Mouse (Mus musculus) CD4-positive naive resting alpha-beta T cell, adult 57 days (primary cell): ENCODE results near the gene Spns3. TPM values are rescaled to one million over a fixed set of nuclear protein-coding genes. Genes with fewer than 3 reads are reported as not detected.

Source experiments
- total RNA-seq: library from RNA; stranded (reverse); gene quantifications from one replicate; pipeline ENCODE4 v1.2.4, GENCODE M21; 2023

Gene Spns3
- 1.4 TPM for total RNA-seq

DNA sequence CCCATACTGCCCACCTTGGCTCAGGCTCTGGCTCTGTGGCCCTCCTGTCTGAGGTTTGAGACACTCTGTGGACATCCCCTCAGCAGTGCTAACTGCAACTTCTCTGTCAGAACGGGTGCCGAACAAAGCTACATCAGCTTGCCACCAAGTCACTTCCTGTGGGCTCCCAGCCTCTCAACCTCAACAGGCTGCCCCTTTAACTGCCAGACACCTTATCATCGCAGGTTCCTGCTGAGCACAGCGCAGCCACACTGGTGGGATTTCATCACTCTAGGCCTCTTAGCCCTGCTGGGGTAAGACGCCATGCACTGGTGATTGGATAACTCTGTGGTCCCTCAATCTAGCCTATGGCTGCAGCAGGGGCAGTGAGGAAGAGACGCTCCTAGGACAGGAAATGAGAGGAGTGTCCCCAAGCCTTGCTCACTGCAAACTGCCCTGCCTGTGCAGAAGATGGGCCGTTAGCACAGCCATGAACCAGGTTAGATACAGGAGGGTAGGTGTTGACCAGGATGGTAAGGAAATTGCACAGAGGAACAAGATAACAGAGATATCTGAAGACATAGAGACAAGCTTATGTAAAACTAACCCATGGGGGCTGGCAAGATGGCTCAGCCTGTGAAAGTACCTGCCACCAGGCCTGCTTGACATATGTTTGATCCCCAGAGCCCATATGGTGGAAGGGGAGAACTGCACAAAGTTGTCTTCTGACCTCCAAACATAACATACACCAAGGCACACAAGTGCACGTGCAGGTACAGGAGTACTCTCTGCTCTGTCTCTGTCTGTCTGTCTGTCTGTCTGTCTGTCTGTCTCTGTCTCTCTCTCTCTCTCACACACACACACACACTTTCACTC is at the start of gene Spns3:
Gene Spns3 (minus strand): TSS at position 373 of the 855 bp plus-strand sequence.

GRCm38 (mm10) chr11:72489881-72490301 is 60.4 kb downstream of the Spns3 start, which contains the start of gene Spns2:
Gene Spns2, minus strand, starts transcription at chr11:72489904.

Other genes with a start within 250 kb of the Spns3 start
- 46.3 TPM for gene Xaf1, start 248.9 kb downstream of the Spns3 start, total RNA-seq
- gene Fbxo39, start 236.1 kb downstream of the Spns3 start, total RNA-seq = 1.0 TPM
- gene Tekt1, start 188.1 kb downstream of the Spns3 start, total RNA-seq = not detected
- gene Smtnl2, start 138.8 kb downstream of the Spns3 start, total RNA-seq = not detected
- gene Ggt6, start 115.0 kb downstream of the Spns3 start, total RNA-seq = not detected
- gene Mybbp1a, start 109.2 kb downstream of the Spns3 start, total RNA-seq = 165 TPM
- gene Spns2, start 60.6 kb downstream of the Spns3 start, total RNA-seq = 2.0 TPM
- gene Ube2g1, start 56.8 kb upstream of the Spns3 start, total RNA-seq = 42.2 TPM
- gene Ankfy1, start 139.5 kb upstream of the Spns3 start, total RNA-seq = 66.6 TPM
- 5.9 TPM for gene Cyb5d2, start 245.6 kb upstream of the Spns3 start, total RNA-seq
- 89.2 TPM for gene Zzef1, start 245.7 kb upstream of the Spns3 start, total RNA-seq